Mouse (Mus musculus) CH12.LX (cell line): ENCODE results near the gene Best2. TPM values are rescaled to one million over a fixed set of nuclear protein-coding genes. Genes with fewer than 3 reads are reported as not detected.

Source experiments
- DNase-seq: peaks from one replicate; pipeline ENCODE4 v3.0.0-alpha.2; 2013; ENCODE audit errors: extremely low read depth
- H3K27ac ChIP-seq: 2 replicates; pipeline ENCODE4 v1.5.1; 2012; ENCODE audit warnings: low read depth, mild to moderate bottlenecking, control low read depth, moderate library complexity; ENCODE audit not compliant: insufficient read depth
- H3K27me3 ChIP-seq: replicated peaks from 2 replicates; pipeline ENCODE3; 2012; ENCODE audit warnings: inconsistent platforms
- H3K36me3 ChIP-seq, 2 experiments: replicated peaks in 1 of 2; 2 replicates each; pipeline versions ENCODE3 to v1.6.1; 2012; ENCODE audit warnings: inconsistent platforms in 1 of 2, low read length in 1 of 2, mild to moderate bottlenecking in 1 of 2, mixed read lengths in 1 of 2, moderate library complexity in 1 of 2; ENCODE audit not compliant: control insufficient read depth in 1 of 2, insufficient read depth in 1 of 2
- H3K4me1 ChIP-seq, 2 experiments: 2 replicates each; pipeline ENCODE4 v1.6.1; 2012; ENCODE audit warnings: inconsistent platforms in 1 of 2, moderate library complexity in 1 of 2; ENCODE audit not compliant: insufficient read depth in 2 of 2, control insufficient read depth in 1 of 2
- H3K4me2 ChIP-seq: 2 replicates; pipeline ENCODE4 v1.6.1; 2012; ENCODE audit warnings: low read depth, mild to moderate bottlenecking, control low read depth; ENCODE audit not compliant: poor library complexity, insufficient read depth, severe bottlenecking
- H3K4me3 ChIP-seq, 3 experiments: fragments of 150-350 bp in 1 of 3; sonication (generic) in 1 of 3; replicated peaks in 1 of 3; 2 replicates each; pipeline versions ENCODE3 to v1.5.1; 2011 to 2012; ENCODE audit warnings: low read depth in 2 of 3, low read length in 2 of 3, mild to moderate bottlenecking in 2 of 3, moderate library complexity in 2 of 3, control low read depth in 1 of 3, improper control_type of control experiment in 1 of 3, inconsistent platforms in 1 of 3, mixed read lengths in 1 of 3; ENCODE audit not compliant: poor library complexity in 1 of 3
- H3K79me2 ChIP-seq: replicated peaks from 2 replicates; pipeline ENCODE4 v1.6.1; 2012; ENCODE audit warnings: mild to moderate bottlenecking, moderate library complexity; ENCODE audit not compliant: control insufficient read depth, poor library complexity, insufficient read depth, severe bottlenecking; ENCODE audit errors: extremely low read depth
- H3K9ac ChIP-seq: 2 replicates; pipeline ENCODE4 v1.6.1; 2012; ENCODE audit warnings: low read depth, mild to moderate bottlenecking, control low read depth, moderate library complexity; ENCODE audit not compliant: insufficient read depth
- H3K9me3 ChIP-seq: replicated peaks from 2 replicates; pipeline ENCODE3; 2012; ENCODE audit warnings: low read length, inconsistent platforms, mixed read lengths
- CTCF ChIP-seq, 2 experiments: IDR thresholded peaks in 1 of 2; conservative IDR thresholded peaks in 1 of 2; 2 replicates each; pipeline ENCODE4 v1.5.1; 2011 to 2012; ENCODE audit warnings: low read depth in 2 of 2, low read length in 2 of 2, improper control_type of control experiment in 1 of 2, inconsistent platforms in 1 of 2, mild to moderate bottlenecking in 1 of 2, moderate library complexity in 1 of 2
- EP300 ChIP-seq: IDR thresholded peaks from 2 replicates; pipeline ENCODE4 v1.6.1; 2011; ENCODE audit warnings: low read length, improper control_type of control experiment
- JUND ChIP-seq: conservative IDR thresholded peaks from 2 replicates; pipeline ENCODE4 v1.6.1; 2011; ENCODE audit warnings: low read depth, low read length, improper control_type of control experiment
- KAT2A ChIP-seq: IDR thresholded peaks from 2 replicates; pipeline ENCODE4 v1.6.1; 2012; ENCODE audit warnings: low read length, improper control_type of control experiment, inconsistent platforms; ENCODE audit not compliant: insufficient replicate concordance
- MAFK ChIP-seq: IDR thresholded peaks from 2 replicates; pipeline ENCODE4 v1.6.1; 2011; ENCODE audit warnings: low read length, improper control_type of control experiment; ENCODE audit not compliant: insufficient replicate concordance
- MAX ChIP-seq: IDR thresholded peaks from 2 replicates; pipeline ENCODE4 v1.6.1; 2011; ENCODE audit warnings: low read length, improper control_type of control experiment
- MYC ChIP-seq: IDR thresholded peaks from 2 replicates; pipeline ENCODE4 v1.6.1; 2011; ENCODE audit warnings: low read depth, mild to moderate bottlenecking, improper control_type of control experiment, low read length
- NELFE ChIP-seq: IDR thresholded peaks from 2 replicates; pipeline ENCODE4 v1.6.1; 2011; ENCODE audit warnings: low read depth, low read length, improper control_type of control experiment
- NRF1 ChIP-seq: IDR thresholded peaks from 2 replicates; pipeline ENCODE4 v1.6.1; 2014; ENCODE audit warnings: low read depth, mild to moderate bottlenecking, inconsistent platforms, low read length, improper control_type of control experiment, moderate library complexity
- POLR2A ChIP-seq: IDR thresholded peaks from 2 replicates; pipeline ENCODE4 v1.6.1; 2011; ENCODE audit warnings: low read depth, mild to moderate bottlenecking, improper control_type of control experiment, low read length
- RCOR1 ChIP-seq: conservative IDR thresholded peaks from 2 replicates; pipeline ENCODE4 v1.6.1; 2012; ENCODE audit warnings: low read depth, mild to moderate bottlenecking, inconsistent platforms, low read length, improper control_type of control experiment
- SIN3A ChIP-seq: IDR thresholded peaks from 2 replicates; pipeline ENCODE4 v1.6.1; 2012; ENCODE audit warnings: low read length, improper control_type of control experiment, inconsistent platforms
- TBP ChIP-seq: conservative IDR thresholded peaks from 2 replicates; pipeline ENCODE4 v1.6.1; 2011; ENCODE audit warnings: low read depth, low read length, improper control_type of control experiment
- UBTF ChIP-seq: IDR thresholded peaks from 2 replicates; pipeline ENCODE4 v1.6.1; 2012; ENCODE audit warnings: low read depth, mild to moderate bottlenecking, inconsistent platforms, low read length, improper control_type of control experiment, moderate library complexity
- USF1 ChIP-seq: IDR thresholded peaks from 2 replicates; pipeline ENCODE4 v1.6.1; 2014; ENCODE audit warnings: low read depth, mild to moderate bottlenecking, inconsistent platforms, low read length, improper control_type of control experiment
- ZC3H11A ChIP-seq: IDR thresholded peaks from 2 replicates; pipeline ENCODE4 v1.6.1; 2012; ENCODE audit warnings: low read depth, mild to moderate bottlenecking, inconsistent platforms, low read length, improper control_type of control experiment
- dilution Hi-C: fragments of 300-500 bp; cut with MboI; formaldehyde crosslinking; loops from 2 replicates; pipeline ENCODE4 v1.14.3; 2020; ENCODE audit warnings: low sequenced_read_pairs; ENCODE audit not compliant: extremely low pct_unique_long_range_greater_than_20kb, extremely low pct_ligation_motif_present
- in situ Hi-C: fragments of 300-500 bp; cut with MboI; formaldehyde crosslinking; loops from 3 replicates; pipeline ENCODE4 v1.14.3; 2019; ENCODE audit warnings: low sequenced_read_pairs, low pct_ligation_motif_present, low pct_unique_long_range_greater_than_20kb, mixed read lengths
- polyA plus RNA-seq: library from polyadenylated mRNA; unstranded; fragments of >175 nt; gene quantifications from 2 replicates; pipeline ENCODE4 v1.2.1, GENCODE M21; 2012; ENCODE audit warnings: low read depth; ENCODE audit not compliant: insufficient read length
- total RNA-seq, 2 experiments: library from RNA; depleted of rRNA; stranded (reverse); fragments of 300-350 nt in 1 of 2; fragments of >200 nt in 1 of 2; gene quantifications; 2 replicates each; pipeline ENCODE4 v1.2.3; 2012 to 2014

Gene Best2
- total and polyA plus RNA-seq, 3 experiments = 0.23 TPM; not detected in 2

- no peak for TF ChIP-seq JUND
Measured at GRCm38 (mm10) chr8:84965731-84966291, 48.5 kb downstream of the Best2 start (continued).

GRCm38 (mm10) chr8:84963952-84964351 lies 50.4 kb downstream of the Best2 start:
- Histone ChIP-seq H3K27ac (no peak overlapping the region), H3K4me3 (no peak overlapping the region), H3K79me2 (peaks cover 3% of the 10 kb centered on the region), H3K9ac (no peak overlapping the region), H3K4me2 (no peak overlapping the region), H3K36me3 (peaks cover 24 to 47% of the 10 kb centered on the region in 2 experiments), H3K4me1 (peaks cover 12 to 39% of the 10 kb centered on the region in 2 experiments), H3K9me3 (no peaks in the 10 kb centered on the region), H3K27me3 (no peaks in the 10 kb centered on the region)
- in situ Hi-C loops (no loop called here), dilution Hi-C loops (no loop called here)
- DNase-seq = no peak
- TF ChIP-seq MYC (peak; percentile 54; the same call in 1 of the 2 replicates), EP300 (no peak), CTCF (conservative IDR thresholded peaks at IDR 0.05 in 1 of 2, IDR thresholded peaks at IDR 0.05 in 1 of 2; ENCODE audit: low read depth in 2 of 2, low read length in 2 of 2) (peak; percentile 10 to 50; a peak in 2 of 4 replicates)

- dilution Hi-C loops (no loop called here), in situ Hi-C loops (no loop called here)
- Histone ChIP-seq H3K4me3 (no peak overlapping the region), H3K79me2 (peaks cover 1% of the 10 kb centered on the region), H3K27ac (no peak overlapping the region), H3K4me2 (no peak overlapping the region), H3K9me3 (no peaks in the 10 kb centered on the region), H3K36me3 (peaks cover 37 to 74% of the 10 kb centered on the region in 2 experiments), H3K27me3 (no peaks in the 10 kb centered on the region)
- DNase-seq = no peak
- TF ChIP-seq KAT2A (no peak), NELFE (no peak), TBP (no peak), SIN3A (no peak), UBTF (no peak), NRF1 (no peak), ZC3H11A (no peak), POLR2A (no peak), RCOR1 (no peak), MAX (no peak), USF1 (no peak), MAFK (no peak), JUND (no peak)
- TF ChIP-seq, all 38 proteins: peak for 0
- Histone ChIP-seq H3K9ac (no peak overlapping the region), H3K4me1 (peaks cover under 1 to 8% of the 10 kb centered on the region in 2 experiments; a peak in 3 of 4 replicates)
Measured at GRCm38 (mm10) chr8:84959811-84960210, 54.5 kb downstream of the Best2 start.

Other genes starting within 250 kb of the Best2 start
Only the 20 nearest of the 29 such genes appear.
- gene Gcdh, start 120.6 kb downstream of the Best2 start, total RNA-seq (2012; rRNA removed) = 26.2 and 27.3 TPM in 2 replicates
- 16.4 and 20.6 TPM in 2 replicates for gene Gcdh, start 120.6 kb downstream of the Best2 start, total RNA-seq (2014; rRNA removed)
- gene Gcdh, start 120.6 kb downstream of the Best2 start, polyA plus RNA-seq = 13.7 and 17.7 TPM in 2 replicates
- 0.34 and 0.38 TPM in 2 replicates for gene Klf1, start 112.6 kb downstream of the Best2 start, total RNA-seq (2012; rRNA removed)
- 0.20 and 0.24 TPM in 2 replicates for gene Klf1, start 112.6 kb downstream of the Best2 start, total RNA-seq (2014; rRNA removed)
- 0.20 and 0.26 TPM in 2 replicates for gene Klf1, start 112.6 kb downstream of the Best2 start, polyA plus RNA-seq
- gene Dnase2a, start 106.0 kb downstream of the Best2 start, total RNA-seq (2012; rRNA removed) = 12.8 and 13.6 TPM in 2 replicates
- gene Dnase2a, start 106.0 kb downstream of the Best2 start, total RNA-seq (2014; rRNA removed) = 15.0 and 18.4 TPM in 2 replicates
- 25.4 and 31.4 TPM in 2 replicates for gene Dnase2a, start 106.0 kb downstream of the Best2 start, polyA plus RNA-seq
- 0.08 and 0.21 TPM in 2 replicates for gene Mast1, start 77.2 kb downstream of the Best2 start, total RNA-seq (2012; rRNA removed)
- gene Mast1, start 77.2 kb downstream of the Best2 start, total RNA-seq (2014; rRNA removed) = not detected in 2 replicates
- gene Mast1, start 77.2 kb downstream of the Best2 start, polyA plus RNA-seq = 0.34 and 0.55 TPM in 2 replicates
- gene Rtbdn, start 67.5 kb downstream of the Best2 start, total RNA-seq (2012; rRNA removed) = 0.17 and 0.21 TPM in 2 replicates
- gene Rtbdn, start 67.5 kb downstream of the Best2 start, total RNA-seq (2014; rRNA removed) = not detected in 2 replicates
- 0.93 and 1.8 TPM in 2 replicates for gene Rtbdn, start 67.5 kb downstream of the Best2 start, polyA plus RNA-seq
- 1.8 and 3.1 TPM in 2 replicates for gene Gm49661, start 45.1 kb downstream of the Best2 start, total RNA-seq (2012; rRNA removed)
- gene Gm49661, start 45.1 kb downstream of the Best2 start, total RNA-seq (2014; rRNA removed) = not detected in 2 replicates
- gene Gm49661, start 45.1 kb downstream of the Best2 start, polyA plus RNA-seq = not detected in 2 replicates
- 218 and 231 TPM in 2 replicates for gene Prdx2, start 44.9 kb downstream of the Best2 start, total RNA-seq (2012; rRNA removed)
- gene Prdx2, start 44.9 kb downstream of the Best2 start, total RNA-seq (2014; rRNA removed) = 231 and 232 TPM in 2 replicates
- gene Prdx2, start 44.9 kb downstream of the Best2 start, polyA plus RNA-seq = 158 and 159 TPM in 2 replicates
- gene Rnaseh2a, start 44.8 kb downstream of the Best2 start, total RNA-seq (2012; rRNA removed) = 104 and 115 TPM in 2 replicates
- gene Rnaseh2a, start 44.8 kb downstream of the Best2 start, total RNA-seq (2014; rRNA removed) = 71.6 and 76.2 TPM in 2 replicates
- 83.1 and 88.1 TPM in 2 replicates for gene Rnaseh2a, start 44.8 kb downstream of the Best2 start, polyA plus RNA-seq
- 226 and 342 TPM in 2 replicates for gene Junb, start 35.8 kb downstream of the Best2 start, total RNA-seq (2012; rRNA removed)
- gene Junb, start 35.8 kb downstream of the Best2 start, total RNA-seq (2014; rRNA removed) = 175 and 217 TPM in 2 replicates
- gene Junb, start 35.8 kb downstream of the Best2 start, polyA plus RNA-seq = 63.4 and 66.4 TPM in 2 replicates
- gene Hook2, start 23.9 kb downstream of the Best2 start, total RNA-seq (2012; rRNA removed) = 17.6 and 24.7 TPM in 2 replicates
- 7.1 TPM in 2 replicates for gene Hook2, start 23.9 kb downstream of the Best2 start, total RNA-seq (2014; rRNA removed)
- gene Hook2, start 23.9 kb downstream of the Best2 start, polyA plus RNA-seq = 9.8 and 11.7 TPM in 2 replicates
- 109 and 125 TPM in 2 replicates for gene Asna1, start 10.8 kb upstream of the Best2 start, total RNA-seq (2012; rRNA removed)
- 108 and 119 TPM in 2 replicates for gene Asna1, start 10.8 kb upstream of the Best2 start, total RNA-seq (2014; rRNA removed)
- 127 and 132 TPM in 2 replicates for gene Asna1, start 10.8 kb upstream of the Best2 start, polyA plus RNA-seq
- 151 and 202 TPM in 2 replicates for gene Trir, start 12.3 kb upstream of the Best2 start, total RNA-seq (2012; rRNA removed)
- 190 and 209 TPM in 2 replicates for gene Trir, start 12.3 kb upstream of the Best2 start, total RNA-seq (2014; rRNA removed)
- 185 and 244 TPM in 2 replicates for gene Trir, start 12.3 kb upstream of the Best2 start, polyA plus RNA-seq
- 48.0 and 50.4 TPM in 2 replicates for gene Tnpo2, start 22.4 kb upstream of the Best2 start, total RNA-seq (2012; rRNA removed)
- gene Tnpo2, start 22.4 kb upstream of the Best2 start, total RNA-seq (2014; rRNA removed) = 36.3 and 41.2 TPM in 2 replicates
- 45.1 and 57.0 TPM in 2 replicates for gene Tnpo2, start 22.4 kb upstream of the Best2 start, polyA plus RNA-seq
- 14.1 and 21.9 TPM in 2 replicates for gene Fbxw9, start 45.5 kb upstream of the Best2 start, total RNA-seq (2012; rRNA removed)
- gene Fbxw9, start 45.5 kb upstream of the Best2 start, total RNA-seq (2014; rRNA removed) = 6.4 and 7.3 TPM in 2 replicates
- 10.4 and 11.7 TPM in 2 replicates for gene Fbxw9, start 45.5 kb upstream of the Best2 start, polyA plus RNA-seq
- not detected in 2 replicates for gene Gm5741, start 53.5 kb upstream of the Best2 start, total RNA-seq (2012; rRNA removed)
- gene Gm5741, start 53.5 kb upstream of the Best2 start, total RNA-seq (2014; rRNA removed) = not detected in 2 replicates
- 1.0 TPM in 1 of 2 replicates, not detected in the other for gene Gm5741, start 53.5 kb upstream of the Best2 start, polyA plus RNA-seq
- 44.7 and 66.4 TPM in 2 replicates for gene Dhps, start 57.2 kb upstream of the Best2 start, total RNA-seq (2012; rRNA removed)
- 60.1 and 64.6 TPM in 2 replicates for gene Dhps, start 57.2 kb upstream of the Best2 start, total RNA-seq (2014; rRNA removed)
- 77.3 and 88.5 TPM in 2 replicates for gene Dhps, start 57.2 kb upstream of the Best2 start, polyA plus RNA-seq
- 34.3 and 40.9 TPM in 2 replicates for gene Wdr83os, start 66.2 kb upstream of the Best2 start, total RNA-seq (2012; rRNA removed)
- gene Wdr83os, start 66.2 kb upstream of the Best2 start, total RNA-seq (2014; rRNA removed) = 38.5 and 43.5 TPM in 2 replicates
- 98.3 and 103 TPM in 2 replicates for gene Wdr83os, start 66.2 kb upstream of the Best2 start, polyA plus RNA-seq
- gene Wdr83, start 66.8 kb upstream of the Best2 start, total RNA-seq (2012; rRNA removed) = 24.6 and 25.8 TPM in 2 replicates
- 4.8 and 5.5 TPM in 2 replicates for gene Wdr83, start 66.8 kb upstream of the Best2 start, total RNA-seq (2014; rRNA removed)
- 34.4 and 35.6 TPM in 2 replicates for gene Wdr83, start 66.8 kb upstream of the Best2 start, polyA plus RNA-seq
- gene Man2b1, start 68.7 kb upstream of the Best2 start, total RNA-seq (2012; rRNA removed) = 45.6 and 47.9 TPM in 2 replicates
- gene Man2b1, start 68.7 kb upstream of the Best2 start, total RNA-seq (2014; rRNA removed) = 29.1 and 29.7 TPM in 2 replicates
- 36.8 and 40.7 TPM in 2 replicates for gene Man2b1, start 68.7 kb upstream of the Best2 start, polyA plus RNA-seq
- 0.98 and 1.3 TPM in 2 replicates for gene Zfp791, start 108.6 kb upstream of the Best2 start, total RNA-seq (2012; rRNA removed)
- gene Zfp791, start 108.6 kb upstream of the Best2 start, total RNA-seq (2014; rRNA removed) = 0.72 and 1.1 TPM in 2 replicates
- gene Zfp791, start 108.6 kb upstream of the Best2 start, polyA plus RNA-seq = 0.81 and 1.3 TPM in 2 replicates